Mouse (Mus musculus) ES-E14 (cell line): ENCODE measurements around the gene Zfp523. TPM values are rescaled to one million over a fixed set of nuclear protein-coding genes. Genes with fewer than 3 reads are reported as not detected.
"Not testable (repeated sequence)": the region's sequence is repeated elsewhere in the genome, so short reads cannot be mapped to it uniquely, and the experiment has no call there.

Source experiments
- DNase-seq: peaks from one replicate; pipeline ENCODE4 v3.0.0-alpha.2; 2013; ENCODE audit warnings: low read depth, low spot score
- H3K27ac ChIP-seq: 2 replicates; pipeline ENCODE4 v1.5.1; 2012; ENCODE audit warnings: low read depth, mild to moderate bottlenecking, low read length, moderate library complexity, mixed read lengths; ENCODE audit not compliant: poor library complexity, insufficient read depth, severe bottlenecking
- H3K36me3 ChIP-seq: 2 replicates; pipeline ENCODE4 v1.6.1; 2012; ENCODE audit warnings: mild to moderate bottlenecking, low read length, moderate library complexity, mixed read lengths; ENCODE audit not compliant: control insufficient read depth, poor library complexity, insufficient read depth, severe bottlenecking
- H3K4me1 ChIP-seq, 2 experiments: fragments of 150-350 bp in 1 of 2; sonication (generic) in 1 of 2; 2 replicates each; pipeline ENCODE4 v1.6.1; 2012; ENCODE audit warnings: low read length in 2 of 2, mild to moderate bottlenecking in 1 of 2, mixed read lengths in 1 of 2; ENCODE audit not compliant: control insufficient read depth in 2 of 2, insufficient read depth in 2 of 2, poor library complexity in 1 of 2
- H3K4me3 ChIP-seq, 2 experiments: fragments of 150-350 bp in 1 of 2; sonication (generic) in 1 of 2; 2 replicates each; pipeline ENCODE4 v1.5.1; 2012; ENCODE audit warnings: low read length in 2 of 2, low read depth in 1 of 2, mild to moderate bottlenecking in 1 of 2, mixed read lengths in 1 of 2; ENCODE audit not compliant: insufficient read depth in 1 of 2, poor library complexity in 1 of 2, severe bottlenecking in 1 of 2
- H3K9ac ChIP-seq: 2 replicates; pipeline ENCODE4 v1.6.1; 2012; ENCODE audit warnings: low read depth, mild to moderate bottlenecking, low read length, mixed read lengths; ENCODE audit not compliant: poor library complexity, insufficient read depth, severe bottlenecking
- H3K9me3 ChIP-seq: fragments of 150-350 bp; sonication (generic); 2 replicates; pipeline ENCODE4 v1.6.1; 2012; ENCODE audit warnings: low read depth, mild to moderate bottlenecking, low read length; ENCODE audit not compliant: control insufficient read depth, insufficient read depth
- CHD2 ChIP-seq: IDR thresholded peaks from 2 replicates; pipeline ENCODE4 v1.6.1; 2014; ENCODE audit warnings: mild to moderate bottlenecking, low read depth, low read length, inconsistent platforms
- HCFC1 ChIP-seq: IDR thresholded peaks from 2 replicates; pipeline ENCODE4 v1.6.1; 2012; ENCODE audit warnings: low read length, inconsistent platforms, borderline replicate concordance; ENCODE audit not compliant: insufficient read depth
- MAFK ChIP-seq: IDR thresholded peaks from 2 replicates; pipeline ENCODE4 v1.6.1; 2014; ENCODE audit warnings: mild to moderate bottlenecking, low read depth, low read length, inconsistent platforms; ENCODE audit not compliant: insufficient read depth
- ZC3H11A ChIP-seq: IDR thresholded peaks from 2 replicates; pipeline ENCODE4 v1.6.1; 2012; ENCODE audit warnings: low read depth, mild to moderate bottlenecking, inconsistent platforms, low read length, borderline replicate concordance
- ZNF384 ChIP-seq: IDR thresholded peaks from 2 replicates; pipeline ENCODE4 v1.6.1; 2012; ENCODE audit warnings: low read depth, low read length, inconsistent platforms
- in situ Hi-C, 2 experiments: fragments of 600-800 bp; cut with MboI; formaldehyde crosslinking; loops; one replicate each; pipeline ENCODE4 v1.15.1; 2025; ENCODE audit warnings: low sequenced_read_pairs in 2 of 2, inconsistent platforms in 1 of 2; ENCODE audit not compliant: unreplicated experiment in 2 of 2
- total RNA-seq: library from RNA; depleted of rRNA; stranded (reverse); fragments of 300-350 nt; gene quantifications from 2 replicates; pipeline ENCODE4 v1.2.3, GENCODE M21; 2012

Zfp523 gene
- total RNA-seq, 1 experiment: 11.4 TPM

DNA sequence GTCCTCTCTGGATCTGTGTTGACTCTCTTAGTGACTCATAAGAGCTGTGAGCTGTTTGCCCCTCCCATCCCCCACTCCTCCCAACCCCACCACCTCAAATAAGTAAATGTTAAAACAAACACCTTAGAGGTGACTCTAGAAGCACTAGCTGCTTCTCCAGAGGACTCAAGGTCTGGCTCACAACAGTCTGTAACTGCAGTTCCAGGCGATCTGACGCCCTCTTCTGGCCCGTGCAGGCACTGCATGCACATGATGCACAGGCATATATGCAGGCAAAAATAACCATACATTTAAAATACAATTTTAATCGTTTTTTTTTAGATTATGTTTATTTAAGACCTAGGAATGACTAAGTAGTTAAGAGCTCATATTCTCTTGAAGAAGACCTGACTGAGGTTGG lies 36.3 kb downstream of the Zfp523 start:
- TF ChIP-seq MAFK: no peak
- no peak for TF ChIP-seq ZNF384
- no peak for TF ChIP-seq HCFC1
- TF ChIP-seq CHD2: no peak
- no peak for TF ChIP-seq ZC3H11A
- no peak overlapping the region; the same call in 1 of the 2 replicates for H3K27ac ChIP-seq
- H3K36me3 ChIP-seq: no peaks in the 10 kb centered on the region
- no peak for DNase-seq
- H3K9ac ChIP-seq: no peak overlapping the region
- H3K4me1 ChIP-seq: peaks cover 1 to 24% of the 10 kb centered on the region in 2 experiments; a peak in 3 of 4 replicates
- H3K9me3 ChIP-seq: no peaks in the 10 kb centered on the region
- no peak overlapping the region for H3K4me3 ChIP-seq
- in situ Hi-C loops: no loop called here

GRCm38 (mm10) chr17:28216791-28217190 lies 39.9 kb downstream of the Zfp523 start:
- no peak for TF ChIP-seq MAFK
- no peak for TF ChIP-seq ZC3H11A
- TF ChIP-seq CHD2: no peak
- no peak for TF ChIP-seq HCFC1
- DNase-seq: no peak
- no peak overlapping the region for H3K4me3 ChIP-seq
- H3K9ac ChIP-seq: no peak overlapping the region
- no peaks in the 10 kb centered on the region for H3K9me3 ChIP-seq
- in situ Hi-C loops: no loop called here
- peaks cover 6% of the 10 kb centered on the region; the same call in 1 of the 2 replicates for H3K36me3 ChIP-seq
- peak overlapping the region; percentile 93 for H3K27ac ChIP-seq
- H3K4me1 ChIP-seq: peaks cover 0 to 25% of the 10 kb centered on the region in 2 experiments; a peak in 3 of 4 replicates

GRCm38 (mm10) chr17:28217721-28218649 lies 41.1 kb downstream of the Zfp523 start:
- peak; percentile 38; the same call in 1 of the 2 replicates for TF ChIP-seq CHD2
- no peak for TF ChIP-seq MAFK
- no peak for TF ChIP-seq ZC3H11A
- TF ChIP-seq HCFC1: no peak
- TF ChIP-seq ZNF384: peak; percentile 87; the same call in 1 of the 2 replicates
- DNase-seq: no peak
- in situ Hi-C loops: no loop called here
- H3K4me1 ChIP-seq: peaks cover 0 to 17% of the 10 kb centered on the region in 2 experiments; a peak in 3 of 4 replicates
- H3K36me3 ChIP-seq: peaks cover 6% of the 10 kb centered on the region; the same call in 1 of the 2 replicates
- H3K27ac ChIP-seq: peak overlapping the region; percentile 93
- peak overlapping the region; percentile 60; the same call in 1 of the 2 replicates for H3K9ac ChIP-seq
- peak overlapping the region in 1 of 2 experiments; percentile 0; a peak in 2 of 4 replicates for H3K4me3 ChIP-seq
- no peaks in the 10 kb centered on the region for H3K9me3 ChIP-seq

- in situ Hi-C loops, H3K9me3 ChIP-seq: not testable (repeated sequence)
- peak overlapping the region; percentile 26; the same call in 1 of the 2 replicates for H3K9ac ChIP-seq
Measured at GRCm38 (mm10) chr17:28222463-28222862, 45.5 kb downstream of the Zfp523 start.

More at GRCm38 (mm10) chr17:28222463-28222862, 45.5 kb downstream of the Zfp523 start:
- peaks cover 2 to 14% of the 10 kb centered on the region in 2 experiments; a peak in 3 of 4 replicates for H3K4me1 ChIP-seq
- H3K36me3 ChIP-seq, DNase-seq, H3K27ac ChIP-seq: not testable (repeated sequence)
- TF ChIP-seq CHD2: peak; percentile 67
- peak overlapping the region in 1 of 2 experiments; percentile 31; a peak in 2 of 4 replicates for H3K4me3 ChIP-seq
